Mouse (Mus musculus): ENCODE data around the gene Map7d2.
"Not testable (repeated sequence)": the region's sequence is repeated elsewhere in the genome, so short reads cannot be mapped to it uniquely, and the experiment has no call there.

Gene Map7d2

GRCm38 (mm10) chrX:159414130-159414828, at the start of gene Map7d2:
Map7d2 (plus strand) TSS chrX:159414572.
- no peak for DNase-seq

GRCm38 (mm10) chrX:159371831-159372752, 42.3 kb upstream of the Map7d2 start, which contains the start of gene Eif1ax:
Eif1ax (plus strand) TSS chrX:159372178.
- peak; percentile 80 for DNase-seq

GRCm38 (mm10) chrX:159372753-159373144, 41.6 kb upstream of the Map7d2 start:
- DNase-seq = no peak

DNA sequence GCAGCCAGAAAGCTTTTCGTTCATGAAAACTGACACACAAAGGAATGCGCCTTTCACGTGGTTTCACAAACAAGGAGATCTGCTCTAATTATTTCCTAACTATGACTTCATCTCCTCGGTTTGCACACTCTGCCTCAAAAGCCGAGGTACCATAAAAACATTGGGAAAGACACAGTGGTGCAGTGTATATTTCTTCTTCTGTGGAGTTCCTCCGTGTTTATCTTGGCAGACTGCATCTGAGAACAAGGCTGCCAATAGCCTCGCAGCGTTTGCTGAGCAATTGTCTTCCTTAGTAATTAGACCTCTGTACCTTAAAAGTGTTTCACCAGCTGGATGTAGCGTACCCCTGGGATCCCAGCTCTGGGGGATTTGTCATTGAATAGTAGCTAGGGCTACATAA, 27.3 kb upstream of the Map7d2 start:
- no peak for DNase-seq

DNA sequence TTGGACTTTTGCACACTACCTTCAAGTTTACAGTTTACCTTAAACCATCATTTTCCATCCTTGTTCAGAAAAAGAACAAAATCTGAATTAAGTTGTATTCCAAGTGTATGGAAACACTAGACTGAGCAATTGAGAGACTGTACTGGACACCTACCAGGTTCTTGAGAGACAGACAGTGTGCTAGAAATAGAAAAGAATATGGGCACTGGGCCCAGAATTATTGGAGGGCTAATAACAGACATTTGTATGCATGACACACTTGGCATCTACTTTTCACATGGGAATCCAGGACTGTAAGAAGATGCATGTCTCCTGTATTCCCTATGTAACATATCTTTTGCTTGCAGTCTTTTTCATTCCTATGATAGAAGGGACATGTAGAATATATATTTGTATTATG, 25.4 kb upstream of the Map7d2 start:
- no peak for DNase-seq

- no peak for DNase-seq
Measured at GRCm38 (mm10) chrX:159390347-159390962, 23.9 kb upstream of the Map7d2 start.

DNA sequence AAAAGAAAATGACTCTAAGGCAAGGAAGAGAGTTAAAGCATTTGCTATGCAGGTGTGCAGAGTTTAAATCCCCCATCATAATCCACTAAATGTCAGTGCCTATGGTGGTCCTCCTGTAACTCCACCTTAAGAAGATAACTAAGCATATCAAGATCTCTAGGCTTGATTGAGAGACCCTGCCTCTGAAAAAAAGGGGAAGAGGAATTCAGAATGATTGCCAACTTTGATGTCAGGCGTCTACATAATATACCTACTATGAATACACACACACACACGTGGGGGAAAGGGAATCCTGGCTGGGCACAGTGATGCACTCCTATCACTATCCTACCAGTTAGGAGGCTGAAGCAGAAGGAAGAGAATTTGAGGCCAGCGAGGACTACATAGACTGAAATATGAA, 23.1 kb upstream of the Map7d2 start:
- DNase-seq = no peak

DNA sequence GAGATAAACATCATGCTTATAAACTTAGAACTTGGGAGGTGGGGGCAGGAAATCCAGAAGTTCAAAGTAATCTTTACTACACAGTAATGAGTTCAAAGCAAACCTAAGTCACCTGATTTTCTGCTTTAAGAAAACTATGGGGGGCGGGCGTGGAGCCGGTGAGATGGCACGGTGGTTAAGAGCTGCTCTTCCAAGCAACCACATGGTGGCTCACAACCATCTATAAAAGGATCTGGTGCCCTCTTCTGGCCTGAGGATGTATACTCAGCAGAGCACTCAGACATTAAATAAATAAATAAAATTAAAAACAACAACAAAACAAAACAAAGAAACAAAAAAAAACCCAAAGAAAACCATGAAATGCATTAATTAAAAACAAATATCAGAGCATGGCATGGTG, 5.1 kb upstream of the Map7d2 start:
- DNase-seq = peak; percentile 39

- no peak for DNase-seq
Measured at GRCm38 (mm10) chrX:159414829-159415673, 679 bp downstream of the Map7d2 start.

DNA sequence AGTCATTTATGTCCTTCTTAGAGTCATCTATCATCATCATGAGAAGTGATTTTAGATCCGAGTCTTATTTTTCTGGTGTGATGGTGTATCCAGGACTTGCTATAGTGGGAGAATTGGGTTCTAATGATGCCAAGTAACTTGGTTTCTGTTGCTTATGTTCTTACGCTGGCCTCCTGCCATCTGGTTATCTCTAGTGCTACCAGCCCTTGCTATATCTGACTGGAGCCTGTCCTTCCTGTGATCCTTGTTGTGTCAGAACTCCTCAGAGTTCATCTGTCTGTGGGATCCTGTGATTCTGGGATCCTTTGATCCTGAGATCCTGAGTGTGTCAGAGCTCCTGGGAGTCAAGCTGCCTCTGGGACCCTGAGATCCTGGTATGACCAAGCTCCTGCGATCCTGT, 16.1 kb downstream of the Map7d2 start:
- DNase-seq = not testable (repeated sequence)

GRCm38 (mm10) chrX:159442128-159442527, 27.8 kb downstream of the Map7d2 start:
- peak; percentile 37 for DNase-seq

DNA sequence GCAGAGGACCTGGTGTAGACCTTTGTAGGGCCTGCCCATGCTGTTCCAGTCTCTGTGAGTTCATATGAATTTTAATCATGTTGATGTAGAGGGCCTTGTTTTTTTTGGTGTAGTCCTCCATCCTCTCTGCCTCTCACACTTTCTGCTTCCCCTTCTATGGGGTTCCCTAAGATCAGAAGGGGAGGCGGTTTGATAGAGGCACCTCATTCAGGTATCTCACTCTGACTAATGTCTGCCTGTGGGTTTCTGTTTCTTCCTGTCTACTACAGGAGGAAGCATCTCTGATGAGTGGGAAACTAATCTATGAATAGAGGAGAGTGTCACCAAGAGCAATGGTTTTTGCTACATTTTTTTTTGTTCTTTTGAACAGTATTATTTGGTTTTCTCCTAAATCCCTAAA, 32.8 kb downstream of the Map7d2 start:
- DNase-seq = no peak

DNA sequence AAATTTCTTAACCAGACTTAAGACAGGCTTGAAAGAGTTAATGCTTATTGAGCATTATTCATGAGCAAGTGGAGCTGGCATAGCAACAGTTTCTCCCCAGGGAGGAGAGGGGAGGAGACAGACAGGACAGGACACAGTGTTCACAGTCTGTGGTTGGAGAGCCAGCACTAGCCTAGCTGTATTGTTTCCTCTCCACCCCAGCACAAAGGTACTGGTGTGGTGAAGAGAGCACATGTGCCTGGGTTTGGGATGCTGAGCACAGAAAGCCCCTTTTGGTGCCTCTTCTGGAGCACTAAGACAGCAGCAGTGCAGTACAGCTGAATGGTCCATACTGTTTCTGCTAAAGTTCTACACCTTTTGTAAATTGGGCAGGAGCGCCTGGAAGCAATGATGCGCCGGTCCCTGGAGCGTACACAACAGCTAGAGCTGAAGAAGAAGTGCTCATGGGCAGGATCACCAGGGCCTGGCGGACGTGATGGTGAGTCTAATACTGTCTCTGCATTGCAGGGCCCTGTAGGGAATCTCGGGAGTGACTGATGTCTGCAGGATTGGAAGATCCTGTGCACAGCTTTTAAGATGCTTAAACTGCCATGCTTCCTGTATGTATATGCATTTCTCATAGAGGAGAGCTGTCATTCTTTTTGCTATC, 44.8 kb downstream of the Map7d2 start:
- DNase-seq = no peak

DNA sequence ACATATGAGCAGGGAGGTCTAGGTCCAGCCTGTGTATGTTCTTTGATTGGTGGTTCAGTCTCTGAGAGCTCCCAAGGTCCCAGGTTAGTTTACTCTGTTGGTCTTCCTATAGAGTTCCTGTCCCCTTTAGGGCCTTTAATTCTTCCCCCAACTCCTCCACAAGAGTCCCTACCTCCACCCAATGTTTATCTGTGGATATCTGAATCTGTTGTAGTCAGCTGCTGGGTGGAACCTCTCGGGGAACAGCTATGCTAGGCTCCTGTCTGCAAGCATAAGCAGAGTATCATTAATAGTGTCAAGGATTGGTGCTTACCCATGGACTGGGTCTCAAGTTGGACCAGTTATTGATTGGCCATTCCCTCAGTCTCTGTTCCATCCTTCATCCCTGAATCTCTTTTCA, 60.4 kb downstream of the Map7d2 start:
- no peak for DNase-seq

DNA sequence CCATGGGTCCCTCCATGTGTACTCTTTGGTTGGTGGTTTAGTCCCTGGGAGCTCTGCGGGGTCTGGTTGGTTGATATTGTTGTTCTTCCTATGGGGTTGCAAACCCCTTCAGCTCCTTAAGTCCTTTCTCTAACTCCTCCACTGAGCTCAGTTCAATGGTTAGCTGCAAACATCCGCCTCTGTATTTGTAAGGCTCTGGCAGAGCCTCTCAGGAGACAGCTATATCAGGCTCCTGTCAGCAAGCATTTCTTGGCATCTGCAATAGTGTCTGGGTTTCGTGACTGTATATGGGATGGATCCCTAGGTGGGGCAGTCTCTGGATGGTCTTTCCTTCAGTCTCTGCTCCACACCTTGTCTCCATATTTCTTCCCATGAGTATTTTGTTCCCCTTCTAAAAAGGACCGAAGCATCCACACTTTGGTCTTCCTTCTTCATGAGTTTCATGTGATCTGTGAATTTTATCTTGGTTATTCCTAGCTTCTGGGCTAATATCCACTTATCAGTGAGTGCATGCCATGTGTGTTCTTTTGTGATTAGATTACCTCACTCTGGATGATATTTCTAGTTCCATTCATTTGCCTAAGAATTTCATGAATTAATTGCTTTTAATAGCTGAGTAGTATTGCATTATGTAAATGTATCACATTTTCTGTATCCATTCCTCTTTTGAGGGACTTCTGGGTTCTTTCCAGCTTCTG, 64.0 kb downstream of the Map7d2 start:
- not testable (repeated sequence) for DNase-seq

DNA sequence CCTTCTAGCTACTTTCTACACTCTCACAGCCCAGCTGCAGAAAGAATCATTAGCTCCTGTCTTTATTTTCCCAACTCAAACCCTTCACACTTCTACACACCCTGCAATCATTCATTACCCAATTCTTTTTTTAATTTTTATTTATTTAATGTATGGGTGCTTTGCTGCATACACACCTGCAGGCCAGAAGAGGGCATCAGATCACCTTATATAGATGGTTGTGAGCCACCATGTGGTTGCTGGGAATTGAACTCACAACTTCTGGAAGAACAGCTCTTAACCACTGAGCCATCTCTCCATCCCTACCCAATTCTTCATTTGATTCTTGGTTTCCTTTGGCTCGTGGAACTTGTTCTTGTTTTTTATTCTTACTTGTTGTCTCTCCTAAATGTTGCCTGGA, 69.9 kb downstream of the Map7d2 start:
- DNase-seq = no peak

- no peak for DNase-seq
Measured at GRCm38 (mm10) chrX:159503181-159503580, 88.8 kb downstream of the Map7d2 start.

- DNase-seq = no peak
Measured at GRCm38 (mm10) chrX:159508331-159509036, 94.1 kb downstream of the Map7d2 start.

GRCm38 (mm10) chrX:159509042-159509441, 94.7 kb downstream of the Map7d2 start:
- DNase-seq = no peak

DNA sequence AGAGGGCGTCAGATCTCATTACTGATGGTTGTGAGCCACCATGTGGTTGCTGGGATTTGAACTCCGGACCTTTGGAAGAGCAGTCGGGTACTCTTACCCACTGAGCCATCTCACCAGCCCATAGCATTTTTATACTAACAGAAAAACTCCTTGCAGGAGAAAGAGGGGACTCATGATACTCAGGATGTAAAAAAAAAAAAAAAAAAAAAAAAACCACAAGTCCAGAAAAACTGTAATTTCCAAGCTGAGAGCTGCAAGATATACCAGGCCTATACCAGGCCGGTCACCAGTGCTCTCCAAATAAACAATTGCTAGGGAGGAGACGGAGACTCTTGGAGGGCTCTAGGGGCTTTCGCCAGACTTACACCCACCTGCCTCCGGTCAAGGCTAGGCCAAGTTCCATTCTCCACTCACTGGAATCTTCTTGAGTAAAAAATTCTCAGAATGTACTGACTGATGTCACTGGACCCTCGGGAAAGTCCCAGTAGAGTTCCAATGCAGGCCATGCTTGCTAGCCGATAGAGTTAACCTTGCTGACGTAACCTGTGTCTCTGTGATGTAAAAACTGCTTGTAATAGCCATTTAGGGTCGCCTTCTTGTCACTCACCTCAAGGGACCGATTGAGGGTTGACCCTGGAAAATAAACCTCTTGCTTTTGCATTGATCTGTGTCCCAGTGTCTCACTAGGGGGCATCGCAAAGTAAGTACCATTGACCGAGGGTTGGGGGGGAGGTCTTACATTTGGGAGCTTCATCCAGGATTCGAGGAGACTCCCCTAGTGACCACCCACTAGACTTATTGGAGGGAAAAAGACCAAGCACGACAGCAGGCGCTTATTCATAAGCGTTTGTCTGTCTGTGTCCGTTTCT, 95.7 kb downstream of the Map7d2 start:
- no peak for DNase-seq

All from lung, postnatal 36 days (tissue).